Mouse (Mus musculus) hindlimb bud, embryonic 11.5 days (tissue): ENCODE results near the gene Hs6st1.

Experiments used
- DNase-seq: peaks from one replicate; pipeline ENCODE4 v3.0.0-alpha.2; 2012; ENCODE audit warnings: low read depth, low spot score; ENCODE audit errors: extremely low spot score

Hs6st1 gene

DNA sequence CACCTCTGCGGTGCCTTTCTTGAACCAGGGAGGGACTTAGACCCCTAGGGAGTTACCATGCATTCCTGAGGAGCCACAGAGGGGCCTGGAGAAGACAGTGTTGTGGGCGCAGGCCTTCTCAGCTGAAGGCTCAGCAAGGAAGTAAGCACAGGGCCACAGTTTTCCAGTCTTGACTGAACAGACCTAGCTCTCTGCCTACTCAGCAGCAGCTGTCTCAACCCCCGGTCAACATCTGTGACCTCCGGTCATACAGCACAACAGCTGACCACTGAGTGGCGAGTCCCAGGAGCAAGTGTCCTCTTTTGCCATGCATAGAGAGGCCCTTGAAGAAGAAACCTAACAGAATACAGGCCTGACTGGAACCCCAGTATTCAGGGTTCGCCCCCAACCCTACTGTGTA lies 14.0 kb downstream of the Hs6st1 start:
- no peak for DNase-seq

DNA sequence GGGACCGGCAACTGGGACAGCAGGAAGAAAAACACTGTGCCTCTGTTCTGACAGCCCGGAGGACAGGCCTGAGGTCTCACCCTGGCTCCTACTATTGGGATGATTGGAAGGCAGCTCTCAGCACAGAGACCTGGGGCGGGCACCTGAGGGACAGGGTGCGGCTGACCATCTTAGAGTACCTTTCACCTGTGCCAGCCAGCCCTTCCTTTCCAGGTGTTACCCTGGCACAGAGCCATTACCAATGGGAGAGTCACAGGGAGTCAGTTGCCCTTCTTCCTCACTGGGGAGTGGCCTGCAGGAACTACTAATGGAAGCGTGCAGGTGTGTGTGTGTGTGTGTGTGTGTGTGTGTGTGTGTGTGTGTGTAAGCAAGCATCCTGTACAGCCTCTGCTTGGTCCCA lies 15.4 kb downstream of the Hs6st1 start:
- no peak for DNase-seq

DNA sequence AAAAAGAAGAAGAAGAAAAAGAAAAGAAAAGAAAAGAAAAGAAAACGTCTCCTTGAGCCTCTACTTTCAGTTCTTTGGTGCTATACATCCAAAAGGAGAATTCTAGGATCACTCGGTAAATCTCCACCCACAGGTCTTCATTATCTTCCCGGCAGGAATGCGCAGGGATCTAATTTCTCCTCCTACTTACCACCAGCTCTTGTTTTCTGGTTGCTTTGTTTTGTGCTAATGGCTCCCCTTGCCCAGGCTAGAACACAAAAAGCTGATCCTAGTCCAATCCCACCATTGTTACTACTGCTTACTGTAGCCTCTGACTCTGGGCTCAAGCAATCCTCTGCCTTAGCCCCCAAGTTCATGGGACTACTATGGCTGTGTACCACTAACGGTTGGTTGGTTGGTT lies 16.9 kb downstream of the Hs6st1 start:
- DNase-seq: no peak

DNA sequence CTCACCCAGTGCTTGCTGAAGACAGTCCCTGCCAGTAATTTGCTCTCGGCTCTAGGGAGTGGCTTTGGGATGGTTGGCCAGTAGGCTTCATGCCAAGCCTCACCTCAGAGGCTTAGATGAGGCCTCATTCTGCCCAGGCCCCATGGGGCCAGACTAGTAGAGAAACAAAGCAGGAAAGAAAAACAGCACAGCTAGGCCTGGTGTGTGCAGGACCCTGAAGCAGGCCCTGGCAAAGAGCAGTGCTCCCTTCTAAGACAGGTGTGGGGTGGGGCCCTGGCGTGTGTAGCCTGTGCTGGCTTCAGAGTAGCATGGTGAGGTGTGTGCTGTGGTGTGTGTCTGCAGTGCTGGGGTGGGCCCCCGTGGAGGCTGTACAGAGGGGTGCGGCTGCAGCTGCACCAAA lies 20.2 kb downstream of the Hs6st1 start:
- DNase-seq: no peak

DNA sequence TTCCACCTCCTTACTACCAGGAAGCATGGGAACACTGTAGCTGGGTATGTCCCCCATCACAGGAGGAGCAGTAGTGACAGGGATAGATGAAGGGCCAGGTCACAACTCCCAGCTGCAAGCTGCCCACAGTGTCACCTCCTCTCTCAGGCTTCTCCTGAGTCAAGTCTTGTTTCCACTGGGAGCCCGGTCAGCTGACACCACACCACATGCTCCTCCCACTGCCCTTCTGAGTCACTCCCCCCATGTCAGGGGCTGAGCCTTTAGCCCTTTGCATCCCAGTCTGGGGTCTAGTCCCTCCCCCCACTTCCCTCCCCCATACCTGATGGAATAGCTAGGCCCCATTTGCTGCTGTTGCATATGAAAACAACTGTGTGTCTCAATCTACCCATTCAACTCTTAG lies 21.3 kb downstream of the Hs6st1 start:
- DNase-seq: no peak

DNA sequence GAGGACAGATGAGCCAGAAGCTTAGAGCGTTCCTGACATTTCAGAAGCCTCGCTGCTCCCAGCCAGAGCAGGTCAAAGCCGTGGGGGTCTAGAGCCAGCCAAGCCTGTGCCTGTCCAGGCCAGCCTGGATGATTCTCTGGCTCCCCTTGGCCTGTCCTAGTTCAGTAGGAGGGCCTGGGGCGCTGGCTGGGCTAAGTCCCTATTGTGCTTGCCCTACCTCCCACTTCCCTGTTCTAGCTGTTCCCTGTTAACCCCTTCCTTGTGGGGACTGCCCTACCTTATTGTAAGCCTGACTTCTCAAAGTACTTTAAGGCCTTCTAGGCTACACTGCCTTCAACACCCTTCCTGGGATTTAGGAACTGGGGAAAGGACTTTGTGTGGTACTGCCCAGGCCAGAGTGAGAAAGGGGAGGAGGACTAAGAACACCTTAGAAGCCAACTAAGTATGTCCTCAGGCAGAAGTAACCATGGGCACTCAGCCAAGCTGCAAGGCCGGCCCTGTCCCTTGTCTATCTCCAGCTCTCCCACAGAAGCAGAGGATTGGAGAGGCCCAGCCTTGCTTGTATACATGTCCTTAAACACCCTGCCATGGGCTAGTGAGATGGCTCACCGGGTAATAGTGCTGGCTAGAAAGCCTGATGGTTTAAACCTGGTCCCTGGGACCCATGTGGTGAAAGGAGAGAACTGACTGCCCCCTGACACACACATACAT lies 22.0 kb downstream of the Hs6st1 start:
- DNase-seq: no peak

DNA sequence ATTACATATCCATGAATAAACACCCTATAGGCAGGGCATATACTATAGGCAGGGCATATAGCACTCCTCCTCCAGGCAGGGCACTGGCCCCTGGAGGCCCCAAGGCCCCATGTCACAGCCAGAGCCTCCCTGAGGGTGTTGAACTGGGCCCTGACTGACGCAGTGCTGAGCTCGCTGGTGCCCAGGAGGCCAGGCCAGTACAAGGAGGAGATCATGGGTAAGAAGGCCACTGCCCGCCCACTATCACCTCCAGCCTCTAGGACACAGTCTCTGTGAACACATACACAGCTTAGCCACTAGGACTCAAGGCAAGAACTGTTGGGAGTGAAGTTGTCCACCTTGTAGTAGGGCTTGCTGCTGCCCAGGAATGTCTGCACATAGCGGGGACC lies 22.5 kb downstream of the Hs6st1 start:
- no peak for DNase-seq

DNA sequence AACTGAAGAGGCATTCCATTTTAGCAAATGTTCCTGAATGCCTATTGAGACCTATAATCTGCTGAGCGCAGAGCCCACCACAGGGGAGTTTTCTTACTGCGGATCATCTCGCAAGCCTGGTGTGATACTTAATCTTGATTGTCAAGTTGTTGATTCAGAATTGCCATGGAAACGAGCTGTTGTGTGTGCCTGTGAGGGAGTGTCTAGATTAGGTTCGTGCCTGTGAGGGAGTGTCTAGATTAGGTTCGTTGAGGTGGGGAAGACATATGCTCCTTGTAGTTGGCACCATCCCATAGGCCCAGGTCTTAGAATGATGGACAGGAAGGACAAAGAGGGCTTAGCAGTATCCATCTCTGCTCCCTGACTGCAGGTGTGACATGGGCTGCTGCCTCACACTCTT lies 23.0 kb downstream of the Hs6st1 start:
- no peak for DNase-seq

DNA sequence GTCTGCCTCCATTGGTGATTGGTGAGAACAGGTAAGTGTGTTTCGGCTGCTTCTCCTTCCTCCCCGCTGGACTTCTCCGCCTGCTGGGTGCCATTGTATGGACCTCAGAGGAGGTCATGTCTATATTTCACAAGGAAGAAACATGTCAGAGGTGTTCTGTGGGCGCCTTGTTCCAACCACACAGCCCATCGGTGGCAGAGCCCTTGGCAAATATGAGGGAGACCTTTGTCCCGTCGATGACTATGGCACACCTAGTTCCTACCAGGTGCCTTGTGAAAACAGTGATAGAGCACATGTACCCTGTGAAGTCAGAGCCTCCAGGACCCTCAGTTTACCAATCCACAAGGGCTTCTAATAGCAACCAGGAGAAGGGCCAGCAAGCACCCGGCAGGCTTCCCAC lies 25.5 kb downstream of the Hs6st1 start:
- no peak for DNase-seq

DNA sequence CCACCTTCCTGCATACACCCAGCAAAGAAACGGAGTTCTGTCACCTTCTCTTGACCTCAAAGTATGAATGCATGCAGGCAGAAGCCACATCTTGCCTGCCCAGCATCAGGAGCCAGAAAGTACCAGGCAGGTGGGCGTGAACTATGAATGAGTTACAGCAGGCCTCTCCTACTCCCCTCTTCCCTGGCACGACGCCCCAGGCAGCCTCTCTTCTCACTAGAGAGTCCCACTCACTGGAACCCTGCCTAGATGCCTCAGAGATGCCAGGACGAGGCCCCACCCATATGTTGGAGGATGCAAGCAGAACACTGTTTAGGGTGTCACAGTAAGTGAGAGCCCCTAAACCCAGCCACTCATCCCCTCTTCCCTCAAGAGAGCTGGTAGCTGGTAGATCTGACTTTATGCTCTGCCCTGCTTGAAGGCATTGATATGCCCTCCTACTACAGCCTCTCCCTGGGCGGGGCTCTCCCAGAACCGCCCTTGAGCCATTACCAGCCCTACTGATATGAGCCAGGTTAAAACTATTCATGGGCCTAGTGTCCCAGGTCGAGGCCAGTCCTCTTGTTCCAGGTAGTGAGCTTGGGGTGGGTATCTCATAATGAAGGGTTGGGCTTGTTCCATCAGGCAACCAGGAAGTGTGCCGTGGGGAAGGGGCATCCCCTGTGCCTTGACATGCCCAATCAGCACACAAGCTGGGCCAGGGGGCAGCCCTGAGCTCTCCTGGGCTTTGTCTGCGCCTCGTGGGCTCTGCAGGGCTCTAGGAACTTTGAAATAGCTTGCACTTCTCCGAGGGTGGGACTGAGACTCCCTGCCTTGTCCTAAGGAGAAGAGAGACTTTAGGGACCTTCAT lies 27.4 kb downstream of the Hs6st1 start:
- no peak for DNase-seq

DNA sequence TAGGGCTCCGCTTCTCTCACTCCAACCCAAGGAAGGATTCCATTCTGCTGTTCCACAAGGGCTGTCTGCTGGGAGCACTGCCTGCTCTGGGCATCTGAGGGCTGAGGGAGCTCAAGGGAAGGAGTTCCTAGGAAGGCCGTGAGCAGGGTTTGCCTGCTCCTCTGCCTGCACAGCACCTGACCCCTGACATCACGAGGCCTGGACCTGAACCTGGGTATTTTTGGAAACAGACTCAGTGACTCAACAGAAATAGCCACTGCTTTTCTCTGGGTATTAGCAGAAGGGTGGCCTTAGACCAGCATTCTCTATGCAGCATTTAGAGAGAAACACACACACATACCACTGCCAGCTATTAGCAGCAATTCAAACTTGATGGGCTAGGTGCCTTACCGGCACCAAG lies 30.2 kb downstream of the Hs6st1 start:
- DNase-seq: no peak

DNA sequence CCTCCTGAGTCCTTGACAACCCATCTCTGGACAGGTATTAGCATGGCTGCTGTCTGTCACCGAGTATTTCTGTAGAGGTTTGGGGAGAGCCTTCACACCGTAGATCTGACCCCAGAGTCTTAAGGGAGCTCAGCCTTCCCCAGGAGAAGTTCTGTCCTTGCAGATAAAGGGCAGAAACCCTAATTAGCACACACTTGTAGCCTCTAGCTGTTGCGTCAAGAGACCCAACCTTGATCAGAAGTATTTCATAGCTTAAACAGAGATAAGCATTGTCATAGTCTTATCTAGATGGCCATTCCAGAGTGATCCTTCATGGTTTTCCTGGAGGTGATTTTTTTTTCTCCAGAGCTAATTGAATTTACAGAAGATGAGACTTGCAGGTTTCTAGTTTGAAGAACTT lies 32.2 kb downstream of the Hs6st1 start:
- no peak for DNase-seq

DNA sequence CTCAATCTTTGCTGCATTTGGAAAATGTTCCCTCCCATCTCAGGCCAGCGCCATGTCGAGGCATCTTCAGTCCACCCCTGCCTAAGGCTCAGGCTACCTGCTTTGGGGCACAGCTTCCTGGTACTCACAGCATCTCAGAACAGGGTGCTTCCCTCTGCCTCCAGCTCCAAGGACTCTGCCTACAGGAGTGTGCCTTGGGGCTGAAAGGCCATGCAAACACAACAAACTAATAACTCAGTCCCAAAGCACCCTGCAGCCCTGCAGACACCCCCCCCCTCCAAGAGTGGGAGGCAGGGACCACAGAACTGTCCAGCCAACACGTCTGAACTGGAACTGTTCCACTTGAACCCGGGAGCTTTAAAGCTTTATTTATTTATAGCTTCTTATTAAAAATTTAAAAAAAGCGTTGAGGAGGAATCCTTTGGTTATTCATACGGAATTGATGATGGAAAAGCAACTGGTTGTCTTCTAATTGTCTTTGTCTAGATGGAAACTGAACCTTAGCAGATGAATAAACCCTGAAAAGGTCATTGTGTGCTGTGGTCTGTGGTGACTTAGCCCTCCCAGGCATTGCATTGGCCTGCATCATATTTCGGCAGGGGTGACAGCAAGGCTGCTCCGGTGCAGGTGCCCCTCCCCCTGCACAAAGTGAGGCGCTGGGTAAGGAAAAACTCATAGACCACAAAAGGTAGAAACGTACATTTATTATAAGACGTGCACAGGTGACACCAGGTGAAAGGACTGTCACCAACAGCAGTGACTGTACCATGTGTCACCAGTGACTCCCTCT lies 37.9 kb downstream of the Hs6st1 start:
- no peak for DNase-seq

DNA sequence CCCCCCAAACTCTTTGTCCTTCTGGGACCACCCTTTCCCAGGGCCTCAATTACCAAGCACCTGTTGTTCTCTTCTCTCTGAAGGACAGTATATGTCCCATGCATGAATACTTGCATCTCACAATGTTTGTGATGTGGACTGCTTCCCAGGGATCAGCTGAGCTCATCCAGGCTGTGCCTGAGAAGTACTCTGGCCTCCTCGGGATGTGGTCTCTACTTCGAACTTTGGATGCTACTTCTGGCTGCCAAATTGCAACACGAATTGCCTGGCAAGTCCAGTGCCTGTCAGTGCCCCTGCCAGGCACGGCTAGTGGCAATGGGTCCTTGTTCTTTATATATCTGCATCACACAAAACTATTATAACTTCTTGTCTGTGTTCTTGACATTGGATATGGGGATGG lies 41.8 kb downstream of the Hs6st1 start:
- DNase-seq: no peak

DNA sequence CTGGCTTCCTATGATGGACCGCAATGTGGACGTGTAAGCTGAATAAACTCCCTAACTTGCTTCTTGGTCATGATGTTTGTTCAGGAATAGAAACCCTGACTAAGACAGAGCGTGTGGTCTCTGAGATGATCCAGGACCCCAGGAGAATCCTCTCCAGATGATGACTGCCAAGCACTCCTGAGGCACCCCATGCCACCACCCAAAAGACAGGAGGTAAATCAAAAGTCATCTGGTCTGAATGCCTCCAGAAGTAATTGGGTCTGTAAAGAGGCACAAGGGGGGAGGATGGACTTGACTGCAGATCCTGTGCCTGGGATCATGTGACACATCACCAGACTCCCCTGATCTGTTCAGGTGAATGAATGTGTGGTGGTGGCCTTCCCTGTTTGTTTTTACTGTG lies 44.5 kb downstream of the Hs6st1 start:
- no peak for DNase-seq

DNA sequence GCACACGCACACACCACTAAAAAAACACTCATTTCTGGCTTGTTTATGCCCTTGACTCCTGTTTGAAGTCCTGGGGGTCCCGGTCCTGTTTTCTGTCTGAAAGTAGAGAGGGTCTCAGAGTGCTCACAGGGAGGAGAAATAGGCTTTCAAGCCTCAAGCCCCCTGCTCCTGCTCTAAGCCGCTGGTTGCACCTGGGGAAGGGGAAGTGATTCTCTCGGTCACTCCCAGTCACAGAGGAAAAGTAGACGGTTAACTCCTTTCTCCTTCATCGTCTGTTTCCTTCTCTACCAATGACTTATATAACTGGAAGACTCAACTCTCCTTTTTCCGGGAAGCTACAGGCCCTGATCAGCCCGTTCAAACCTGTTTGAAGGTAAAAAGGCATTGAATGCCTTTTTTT lies 45.5 kb downstream of the Hs6st1 start:
- no peak for DNase-seq

DNA sequence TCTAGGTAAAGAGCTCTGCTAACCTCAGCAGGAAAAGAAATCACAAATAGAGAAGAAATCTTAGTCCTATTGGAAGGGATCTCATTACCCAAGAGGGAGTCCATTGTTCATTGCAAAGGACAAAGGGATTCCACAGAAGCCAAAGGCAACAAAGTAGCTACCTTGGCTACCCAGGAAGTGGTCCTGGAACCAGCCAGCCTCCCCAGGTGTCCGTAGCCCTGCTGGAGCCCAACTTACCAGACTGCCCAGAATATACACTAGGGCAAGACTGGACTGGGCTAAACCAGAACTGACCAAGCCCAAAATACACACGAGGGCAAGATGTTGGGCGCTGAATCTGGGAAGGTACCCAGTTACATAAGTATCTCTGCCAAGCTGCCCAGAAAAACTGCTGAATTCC lies 46.6 kb downstream of the Hs6st1 start:
- DNase-seq: no peak

DNA sequence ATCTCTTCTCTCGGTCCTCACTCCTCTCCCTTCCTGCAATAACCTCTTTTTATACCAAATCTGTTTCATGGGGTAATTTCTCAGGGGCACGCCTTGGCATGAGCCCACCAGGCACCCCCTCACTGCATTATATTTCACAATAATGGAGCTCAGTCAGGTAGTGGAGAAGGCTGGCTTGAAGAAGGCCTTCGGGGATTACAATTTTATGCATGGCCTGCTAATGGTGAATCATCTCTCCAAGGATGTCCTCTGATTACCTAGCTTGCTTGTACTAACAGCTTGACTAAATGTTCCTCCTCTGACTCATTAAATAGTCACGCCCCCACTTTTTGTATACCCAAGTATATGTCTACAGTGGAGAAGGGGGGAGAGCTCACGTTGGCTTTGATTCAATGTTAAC lies 48.3 kb downstream of the Hs6st1 start:
- no peak for DNase-seq

DNA sequence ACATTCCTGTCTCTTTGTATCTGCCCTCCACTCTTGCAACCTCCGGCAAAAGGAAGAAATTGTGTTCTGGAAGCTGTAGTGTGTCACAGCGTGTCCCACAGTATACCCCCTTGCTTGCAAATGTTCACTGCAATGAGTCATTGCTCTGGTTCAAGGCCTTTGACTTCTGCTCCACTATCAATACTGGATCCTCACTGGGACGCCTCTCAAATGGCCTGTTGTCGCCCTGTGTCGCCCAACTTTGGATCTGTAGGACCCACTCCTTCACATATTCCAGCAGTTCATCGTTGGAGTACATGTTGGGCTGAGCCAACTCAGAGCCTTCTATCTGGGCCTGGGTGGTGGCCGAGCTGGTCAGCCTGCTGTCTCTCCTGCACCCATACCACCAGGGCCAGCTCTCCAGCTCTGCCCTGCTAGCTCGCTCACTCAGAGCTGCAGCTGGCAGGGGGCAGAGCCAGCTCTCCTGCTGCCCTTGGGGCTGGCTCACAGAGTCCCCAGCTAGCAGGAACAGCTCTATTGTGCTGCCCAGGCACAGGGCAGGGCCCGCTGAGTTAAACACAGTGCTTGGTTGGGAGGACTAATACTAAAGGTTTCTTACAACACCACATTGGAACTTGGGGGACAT lies 50.0 kb downstream of the Hs6st1 start:
- DNase-seq: no peak

DNA sequence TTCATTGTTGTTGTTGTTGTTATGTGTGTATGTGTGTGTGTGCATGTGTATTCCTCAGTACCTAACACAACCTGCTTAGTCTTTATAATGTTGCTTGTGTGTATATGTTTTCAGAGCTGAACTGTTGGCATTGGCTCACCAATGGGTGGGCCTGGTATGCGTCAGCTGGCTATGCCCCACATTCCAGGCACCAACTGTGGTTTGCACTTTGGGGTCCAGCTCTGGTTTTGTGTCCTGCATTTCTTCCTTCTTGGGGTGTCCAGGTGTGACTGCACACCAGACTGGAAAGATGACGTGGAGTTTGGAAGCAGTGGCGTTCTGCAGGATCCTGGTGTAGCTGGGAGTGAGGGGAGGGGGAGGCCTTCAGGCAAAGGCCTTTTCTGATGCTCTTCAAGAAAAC lies 50.8 kb downstream of the Hs6st1 start:
- DNase-seq: no peak

DNA sequence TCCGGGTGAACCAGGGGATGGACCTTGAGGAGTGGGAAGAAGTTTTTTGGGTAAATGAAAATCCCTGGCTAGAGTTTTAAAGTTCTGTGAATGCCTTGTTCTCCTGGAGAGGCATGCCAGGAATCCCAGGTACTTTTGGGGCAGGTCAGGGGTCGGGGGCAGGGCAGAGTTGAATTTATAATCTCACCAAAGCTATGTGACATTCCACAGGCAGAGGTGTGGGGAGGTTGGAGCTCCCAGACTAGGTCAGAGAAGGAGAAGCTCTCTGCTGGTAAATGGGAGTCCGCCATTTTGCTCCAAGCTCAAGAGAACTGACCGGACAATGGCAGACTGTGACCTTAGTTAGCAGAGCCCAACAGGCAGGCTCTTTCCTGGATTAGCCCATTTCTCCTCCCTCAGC lies 51.2 kb downstream of the Hs6st1 start:
- no peak for DNase-seq
